Mouse (Mus musculus) heart, adult 2 months (tissue): ENCODE data around the gene Dgkq. TPM values are rescaled to one million over a fixed set of nuclear protein-coding genes. Genes with fewer than 3 reads are reported as not detected.
A peak's percentile ranks its signal among the peaks of the same experiment; 100 is the strongest.

Experiments used
- DNase-seq, 2 experiments: peaks; one replicate each; pipeline ENCODE4 v3.0.0; 2021
- H3K27ac ChIP-seq: fragments of 200-600 bp; 2 replicates; pipeline ENCODE4 v1.8.1; 2022
- H3K27me3 ChIP-seq: fragments of 200-500 bp; 2 replicates; pipeline ENCODE4 v1.6.1; 2012; ENCODE audit warnings: mild to moderate bottlenecking, low read length, inconsistent platforms, mixed read lengths; ENCODE audit not compliant: control insufficient read depth, insufficient read depth
- H3K36me3 ChIP-seq: fragments of 200-500 bp; 2 replicates; pipeline ENCODE4 v1.6.1; 2012; ENCODE audit warnings: low read length, inconsistent platforms; ENCODE audit not compliant: control insufficient read depth, insufficient read depth
- H3K4me1 ChIP-seq: fragments of 200-500 bp; 2 replicates; pipeline ENCODE4 v1.6.1; 2011; ENCODE audit warnings: low read length; ENCODE audit not compliant: control insufficient read depth, insufficient read depth
- H3K4me3 ChIP-seq: fragments of 200-600 bp; 2 replicates; pipeline ENCODE4 v1.8.1; 2022
- H3K79me2 ChIP-seq: fragments of 200-500 bp; replicated peaks from 2 replicates; pipeline ENCODE4 v1.6.1; 2012; ENCODE audit warnings: mild to moderate bottlenecking, inconsistent platforms, low read length, moderate library complexity, mixed read lengths; ENCODE audit not compliant: control insufficient read depth, insufficient read depth
- H3K9ac ChIP-seq: fragments of 200-500 bp; 2 replicates; pipeline ENCODE4 v1.6.1; 2012; ENCODE audit warnings: low read depth, mild to moderate bottlenecking, control low read depth, inconsistent platforms, low read length, mixed read lengths
- CTCF ChIP-seq: fragments of 200-600 bp; IDR thresholded peaks from 2 replicates; pipeline ENCODE4 v1.8.1; 2022; ENCODE audit warnings: antibody characterized with exemption, mild to moderate bottlenecking, moderate library complexity
- EP300 ChIP-seq: fragments of 200-500 bp; IDR thresholded peaks from 2 replicates; pipeline ENCODE4 v1.6.1; 2011; ENCODE audit warnings: low read depth, low read length, control low read depth; ENCODE audit not compliant: insufficient read depth
- POLR2A ChIP-seq: fragments of 200-500 bp; IDR thresholded peaks from 2 replicates; pipeline ENCODE4 v1.6.1; 2011; ENCODE audit warnings: mild to moderate bottlenecking, low read depth, low read length, control low read depth; ENCODE audit not compliant: insufficient read depth
- WGBS: fragments of 180-500 bp; shearing (Covaris S2); methylation state at CpG from one replicate; pipeline ENCODE4 v1.1.7; 2018; 5-methylcytosine and 5-hydroxymethylcytosine counted together
- intact Hi-C: fragments of 180-260 bp; cut with DNase I; formaldehyde crosslinking; loops from one replicate; pipeline ENCODE4 v1.15.1; 2025
- polyA plus RNA-seq: library from polyadenylated mRNA; depleted of rRNA; stranded (reverse); fragments of >200 nt; gene quantifications from 2 replicates; pipeline ENCODE4 v1.2.3, GENCODE M21; 2012
- total RNA-seq, 2 experiments: library from RNA; stranded (reverse); gene quantifications; 2 replicates each; pipeline ENCODE4 v1.2.3; 2021

Gene Dgkq
- total and polyA plus RNA-seq, 3 experiments = 5.0 to 9.2 (median 6.6) TPM

- Histone ChIP-seq H3K4me1 (peaks cover 2% of the 10 kb centered on the region), H3K4me3 (no peak overlapping the region), H3K36me3 (no peaks in the 10 kb centered on the region), H3K27me3 (no peaks in the 10 kb centered on the region), H3K9ac (no peak overlapping the region), H3K27ac (no peak overlapping the region), H3K79me2 (no peaks in the 10 kb centered on the region)
- TF ChIP-seq POLR2A = no peak
- TF ChIP-seq CTCF = peak; percentile 59
- intact Hi-C loops = loop anchor here (2.0 kb wide), 1 partner anchor 56 kb away; no protein-coding TSS in a partner anchor
- no peak for DNase-seq
Measured at GRCm38 (mm10) chr5:108670785-108671184, 1.3 kb upstream of the Dgkq start.

GRCm38 (mm10) chr5:108669986-108670385, 514 bp upstream of the Dgkq start:
- H3K27me3 ChIP-seq = no peaks in the 10 kb centered on the region
- 74% methylated on average over 9 of the region's 9 CpGs for WGBS
- H3K27ac ChIP-seq = peak overlapping the region; percentile 99; the same call in 1 of the 2 replicates
- TF ChIP-seq EP300 (no peak), CTCF (no peak), POLR2A (no peak)
- H3K36me3 ChIP-seq = no peaks in the 10 kb centered on the region
- no peak overlapping the region for H3K9ac ChIP-seq
- H3K4me3 ChIP-seq = peak overlapping the region; percentile 69
- H3K4me1 ChIP-seq = peaks cover 2% of the 10 kb centered on the region
- H3K79me2 ChIP-seq = no peaks in the 10 kb centered on the region
- intact Hi-C loops = loop anchor here (2.0 to 10.0 kb wide), 4 partner anchors 41 to 1195 kb away; partner anchors contain the start of genes Dr1, Gak and Tmem175
- DNase-seq = no peak

GRCm38 (mm10) chr5:108668387-108668932, 1.0 kb downstream of the Dgkq start:
- Histone ChIP-seq H3K4me1 (peaks cover 2% of the 10 kb centered on the region), H3K27ac (peak overlapping the region; percentile 99), H3K9ac (peak overlapping the region; percentile 78), H3K36me3 (no peaks in the 10 kb centered on the region), H3K27me3 (no peaks in the 10 kb centered on the region), H3K4me3 (peak overlapping the region; percentile 69), H3K79me2 (no peaks in the 10 kb centered on the region)
- TF ChIP-seq CTCF (no peak), POLR2A (no peak), EP300 (no peak)
- 17% methylated on average over 3 of the region's 3 CpGs for WGBS
- DNase-seq = no peak
- intact Hi-C loops = loop anchor here (2.0 to 10.0 kb wide), 3 partner anchors 40 to 1196 kb away; partner anchors contain the start of genes Dr1, Gak and Tmem175

- H3K4me1 ChIP-seq = peaks cover 2% of the 10 kb centered on the region
- H3K4me3 ChIP-seq = no peak overlapping the region
- intact Hi-C loops = loop anchor here (10.0 kb wide), 2 partner anchors 403 to 1197 kb away; partner anchors contain the start of gene Dr1
- no peak overlapping the region for H3K27ac ChIP-seq
- no peaks in the 10 kb centered on the region for H3K36me3 ChIP-seq
- no peak overlapping the region for H3K9ac ChIP-seq
- H3K27me3 ChIP-seq = no peaks in the 10 kb centered on the region
- no peak for DNase-seq
- WGBS = 74% methylated on average over 2 of the region's 2 CpGs
- H3K79me2 ChIP-seq = no peaks in the 10 kb centered on the region
- TF ChIP-seq POLR2A (no peak), CTCF (no peak), EP300 (no peak)
Measured at GRCm38 (mm10) chr5:108667370-108667769, 2.1 kb downstream of the Dgkq start.

GRCm38 (mm10) chr5:108665066-108665465, 4.4 kb downstream of the Dgkq start:
- Histone ChIP-seq H3K4me3 (no peak overlapping the region), H3K79me2 (no peaks in the 10 kb centered on the region; the same call in 1 of the 2 replicates), H3K27ac (no peak overlapping the region), H3K27me3 (no peaks in the 10 kb centered on the region), H3K9ac (no peak overlapping the region), H3K4me1 (peaks cover 3% of the 10 kb centered on the region), H3K36me3 (no peaks in the 10 kb centered on the region)
- no peak for DNase-seq
- intact Hi-C loops = loop anchor here (10.0 kb wide), 2 partner anchors 400 to 1200 kb away; partner anchors contain the start of gene Dr1
- WGBS = 33% methylated on average over 3 of the region's 3 CpGs
- TF ChIP-seq CTCF (no peak), POLR2A (no peak), EP300 (no peak)

- no peak overlapping the region for H3K27ac ChIP-seq
- H3K27me3 ChIP-seq = no peaks in the 10 kb centered on the region
- H3K4me3 ChIP-seq = no peak overlapping the region
- H3K79me2 ChIP-seq = peaks cover 3% of the 10 kb centered on the region
- no peak for DNase-seq
- no peaks in the 10 kb centered on the region for H3K36me3 ChIP-seq
- TF ChIP-seq CTCF (no peak), POLR2A (no peak), EP300 (no peak)
- H3K4me1 ChIP-seq = peaks cover 8% of the 10 kb centered on the region
- no peak overlapping the region for H3K9ac ChIP-seq
- intact Hi-C loops = loop anchor here (10.0 kb wide), 2 partner anchors 398 to 1202 kb away; partner anchors contain the start of gene Dr1
- 77% methylated on average over 4 of the region's 4 CpGs for WGBS
Measured at GRCm38 (mm10) chr5:108662772-108663171, 6.7 kb downstream of the Dgkq start.
